8 mouse cellular contexts compared by ENCODE assay signal in the genomic region with DNA sequence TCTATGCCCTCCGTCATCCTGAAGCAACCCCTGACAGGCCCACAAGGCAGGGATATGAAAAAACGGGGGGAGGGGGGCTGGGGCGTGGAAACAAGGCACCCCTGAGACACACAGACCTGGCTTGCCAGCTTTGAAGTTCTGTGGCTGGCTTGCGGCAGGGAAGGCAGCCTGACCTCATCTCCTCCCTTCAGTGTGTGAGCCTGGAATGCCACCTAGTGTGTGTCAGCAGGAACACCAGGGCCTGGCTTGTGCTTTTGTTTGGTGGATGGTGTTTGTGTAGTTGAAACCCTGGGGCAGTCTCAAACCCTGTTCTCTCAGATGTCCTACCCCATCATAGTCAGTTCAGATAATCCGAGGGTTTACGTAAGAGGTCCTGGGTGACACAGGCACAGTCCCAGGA.
A peak's percentile ranks its signal among the peaks of the same experiment; 100 is the strongest.
DNase-seq lines count a peak whose midpoint lies in the region; ATAC-seq and TF ChIP-seq lines count a peak whose summit lies in the region.

No protein-coding gene starts in this region.

- peak; percentile 75 for TF ChIP-seq CTCF in liver, adult 2 months (IDR thresholded peaks at IDR 0.05; ENCODE audit: low read depth, low read length)

- no peak overlapping the region for H3K4me3 ChIP-seq in liver, adult 2 months (ENCODE audit: insufficient read depth, low read depth, low read length)
- no peak overlapping the region for H3K4me3 ChIP-seq in liver, embryonic 11.5 days (ENCODE audit: low read depth, low read length)
- H3K4me3 ChIP-seq in embryonic facial prominence, embryonic 10.5 days, result no peak overlapping the region
- no peak overlapping the region for H3K4me3 ChIP-seq in limb, embryonic 12.5 days (replicated peaks)
- H3K4me3 ChIP-seq in neural tube, embryonic 13.5 days, result no peak overlapping the region

- no peaks in the 10 kb centered on the region for H3K36me3 ChIP-seq in liver, adult 2 months (ENCODE audit: control insufficient read depth, insufficient read depth, low read length)
- no peaks in the 10 kb centered on the region for H3K36me3 ChIP-seq in liver, embryonic 11.5 days (ENCODE audit: control insufficient read depth, insufficient read depth, low read length)
- no peaks in the 10 kb centered on the region for H3K36me3 ChIP-seq in embryonic facial prominence, embryonic 10.5 days (replicated peaks)
- no peaks in the 10 kb centered on the region for H3K36me3 ChIP-seq in limb, embryonic 12.5 days
- no peaks in the 10 kb centered on the region for H3K36me3 ChIP-seq in neural tube, embryonic 13.5 days

- no peaks in the 10 kb centered on the region for H3K4me1 ChIP-seq in liver, adult 2 months (ENCODE audit: control insufficient read depth, insufficient read depth, low read length)
- no peaks in the 10 kb centered on the region for H3K4me1 ChIP-seq in liver, embryonic 11.5 days (replicated peaks; ENCODE audit: control insufficient read depth, insufficient read depth, low read length)
- peaks cover 6% of the 10 kb centered on the region for H3K4me1 ChIP-seq in embryonic facial prominence, embryonic 10.5 days
- peaks cover 12% of the 10 kb centered on the region for H3K4me1 ChIP-seq in limb, embryonic 12.5 days (replicated peaks)
- peaks cover 32% of the 10 kb centered on the region for H3K4me1 ChIP-seq in neural tube, embryonic 13.5 days (replicated peaks)

- no peak overlapping the region for H3K9ac ChIP-seq in liver, adult 2 months (ENCODE audit: low read depth, low read length)
- no peak overlapping the region for H3K9ac ChIP-seq in liver, embryonic 11.5 days (ENCODE audit: low read depth, low read length)
- no peak overlapping the region for H3K9ac ChIP-seq in limb, embryonic 12.5 days (replicated peaks)
- no peak overlapping the region for H3K9ac ChIP-seq in neural tube, embryonic 13.5 days

- DNase-seq in liver, adult 2 months (ENCODE audit: extremely low read depth, low read depth, low spot score), result no peak
- DNase-seq in liver, embryonic 11.5 days (ENCODE audit: low spot score), result no peak
- DNase-seq in embryonic facial prominence, embryonic 10.5 days (ENCODE audit: low spot score), result peak; percentile 82
- peak; percentile 38 for DNase-seq in heart, adult 8-10 months (ENCODE audit: low spot score)
- DNase-seq in kidney, adult 9 months, result peak; percentile 62
- DNase-seq in thymus, postnatal 25 days, result peak; percentile 27

- H3K4me2 ChIP-seq in liver, embryonic 11.5 days, result no peak overlapping the region
- no peak overlapping the region for H3K4me2 ChIP-seq in limb, embryonic 12.5 days
- H3K4me2 ChIP-seq in neural tube, embryonic 13.5 days, result no peak overlapping the region

- no peaks in the 10 kb centered on the region for H3K9me3 ChIP-seq in liver, embryonic 11.5 days (ENCODE audit: control insufficient read depth, low read length)
- H3K9me3 ChIP-seq in embryonic facial prominence, embryonic 10.5 days, result no peaks in the 10 kb centered on the region
- no peaks in the 10 kb centered on the region; the same call in 1 of the 2 replicates for H3K9me3 ChIP-seq in limb, embryonic 12.5 days
- H3K9me3 ChIP-seq in neural tube, embryonic 13.5 days, result no peaks in the 10 kb centered on the region

- H3K27ac ChIP-seq in liver, adult 2 months (replicated peaks; ENCODE audit: insufficient read depth, low read depth, low read length), result no peak overlapping the region
- no peak overlapping the region for H3K27ac ChIP-seq in liver, embryonic 11.5 days (ENCODE audit: low read depth, low read length)
- H3K27ac ChIP-seq in embryonic facial prominence, embryonic 10.5 days (replicated peaks), result peak overlapping the region; percentile 52; the same call in 1 of the 2 replicates
- H3K27ac ChIP-seq in limb, embryonic 12.5 days, result no peak overlapping the region
- peak overlapping the region; percentile 53; the same call in 1 of the 2 replicates for H3K27ac ChIP-seq in neural tube, embryonic 13.5 days (replicated peaks)

- no peaks in the 10 kb centered on the region for H3K79me2 ChIP-seq in liver, adult 2 months (ENCODE audit: control insufficient read depth, insufficient read depth, low read length)

- no peak for TF ChIP-seq POLR2A in liver, adult 2 months (IDR thresholded peaks at IDR 0.05; ENCODE audit: extremely low read depth, insufficient read depth, low read length)

- 31% methylated on average over 6 of the region's 6 CpGs for WGBS in liver, adult 2 months
- 30% methylated on average over 6 of the region's 6 CpGs for WGBS in liver, embryonic 11.5 days
- WGBS in embryonic facial prominence, embryonic 10.5 days, result 17% methylated on average over 6 of the region's 6 CpGs
- WGBS in limb, embryonic 12.5 days, result 21% methylated on average over 6 of the region's 6 CpGs
- WGBS in neural tube, embryonic 13.5 days, result 21% methylated on average over 6 of the region's 6 CpGs

- ATAC-seq in liver, embryonic 11.5 days (replicated peaks; ENCODE audit: low FRiP score), result no peak
- ATAC-seq in limb, embryonic 12.5 days (ENCODE audit: insufficient number of reproducible peaks, insufficient read depth, low FRiP score, low TSS enrichment, low read depth), result peak; percentile 76
- ATAC-seq in neural tube, embryonic 13.5 days (ENCODE audit: low read depth), result peak; percentile 88

- H3K27me3 ChIP-seq in liver, adult 2 months (ENCODE audit: control insufficient read depth, insufficient read depth, low read length), result no peaks in the 10 kb centered on the region
- no peaks in the 10 kb centered on the region for H3K27me3 ChIP-seq in liver, embryonic 11.5 days (replicated peaks; ENCODE audit: control insufficient read depth, insufficient read depth, low read length)
- H3K27me3 ChIP-seq in embryonic facial prominence, embryonic 10.5 days (replicated peaks; ENCODE audit: low read depth, poor library complexity, severe bottlenecking), result peaks cover 23% of the 10 kb centered on the region; the same call in 1 of the 2 replicates
- H3K27me3 ChIP-seq in limb, embryonic 12.5 days, result no peaks in the 10 kb centered on the region
- peaks cover 10% of the 10 kb centered on the region; the same call in 1 of the 2 replicates for H3K27me3 ChIP-seq in neural tube, embryonic 13.5 days

Comparison
In these comparisons a context has a peak if more than half of its experiments do, and no peak if none do; other contexts are left out.
1. DNase-seq: peak in embryonic facial prominence, embryonic 10.5 days (single experiment), heart, adult 8-10 months (single experiment), kidney, adult 9 months (single experiment) and thymus, postnatal 25 days (single experiment); none in liver, adult 2 months (single experiment) and liver, embryonic 11.5 days (single experiment).
2. H3K27ac ChIP-seq: peak in embryonic facial prominence, embryonic 10.5 days (single experiment) and neural tube, embryonic 13.5 days (single experiment); none in liver, adult 2 months (single experiment), liver, embryonic 11.5 days (single experiment) and limb, embryonic 12.5 days (single experiment).